Mouse (Mus musculus): ENCODE data around the gene Ifna7.

DNA sequence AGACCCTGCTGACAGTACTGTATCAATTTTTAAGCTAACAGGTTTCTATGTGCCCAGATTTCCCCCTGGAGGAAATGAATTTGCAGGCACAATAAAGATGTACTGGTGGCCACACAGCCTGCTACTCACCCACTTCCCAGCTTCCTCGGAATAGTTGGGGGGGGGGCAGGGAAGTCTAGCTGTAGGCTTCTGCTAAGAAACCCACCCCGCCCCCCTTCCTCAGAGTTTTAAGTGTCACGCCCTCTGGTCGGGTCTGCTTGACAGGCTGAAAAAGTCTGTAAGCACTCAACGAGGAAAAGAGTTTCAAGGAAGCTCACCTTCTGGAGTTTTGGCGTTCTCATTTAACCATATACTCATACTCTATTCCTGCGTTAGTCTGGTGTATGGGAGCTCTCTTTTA, 47.3 kb downstream of the Ifna7 start:
- TF ChIP-seq CTCF (conservative IDR thresholded peaks at IDR 0.05; ENCODE audit: insufficient read depth, insufficient read length, low read depth, low read length) (no peak), POLR2A (IDR thresholded peaks at IDR 0.05; ENCODE audit: low read depth, low read length) (no peak)

Measured in kidney, adult 2 months (tissue).